Mouse (Mus musculus): ENCODE measurements around the gene Daam1. TPM values are rescaled to one million over a fixed set of nuclear protein-coding genes. Genes with fewer than 3 reads are reported as not detected.
A peak's percentile ranks its signal among the peaks of the same experiment; 100 is the strongest.

Gene Daam1
- total RNA-seq, 2 experiments from 2014 or later, result 86.0 to 97.4 TPM

- DNase-seq (ENCODE audit: extremely low spot score in 1 of 2, low spot score in 2 of 2), result peak in 1 of 2 experiments; percentile 39
- intact Hi-C loops (cut with DNase I), result no loop called here
These were observed 142.7 kb downstream of the Daam1 start for GRCm38 (mm10) chr12:71973577-71973976.

GRCm38 (mm10) chr12:71975626-71976025, 144.7 kb downstream of the Daam1 start:
- intact Hi-C loops (cut with DNase I), result loop anchor here (5.0 kb wide), 1 partner anchor 143 kb away; the partner anchor contains the start of gene Daam1
- DNase-seq (ENCODE audit: extremely low spot score in 1 of 2, low spot score in 2 of 2), result peak in 1 of 2 experiments; percentile 8

- no peak for DNase-seq (ENCODE audit: extremely low spot score in 1 of 2, low spot score in 2 of 2)
- intact Hi-C loops (cut with DNase I), result loop anchor here (5.0 kb wide), 1 partner anchor 144 kb away; the partner anchor contains the start of gene Daam1
These were observed 145.6 kb downstream of the Daam1 start for GRCm38 (mm10) chr12:71976361-71976960.

GRCm38 (mm10) chr12:71977364-71977763, 146.5 kb downstream of the Daam1 start:
- intact Hi-C loops (cut with DNase I), result loop anchor here (5.0 kb wide), 1 partner anchor 145 kb away; the partner anchor contains the start of gene Daam1
- no peak for DNase-seq (ENCODE audit: extremely low spot score in 1 of 2, low spot score in 2 of 2)

GRCm38 (mm10) chr12:71978513-71979352, 147.9 kb downstream of the Daam1 start:
- DNase-seq (ENCODE audit: extremely low spot score in 1 of 2, low spot score in 2 of 2), result peak in 1 of 2 experiments; percentile 11
- intact Hi-C loops (cut with DNase I), result loop anchor here (5.0 kb wide), 1 partner anchor 146 kb away; the partner anchor contains the start of gene Daam1

GRCm38 (mm10) chr12:71980166-71980565, 149.3 kb downstream of the Daam1 start:
- intact Hi-C loops (cut with DNase I), result no loop called here
- no peak for DNase-seq (ENCODE audit: extremely low spot score in 1 of 2, low spot score in 2 of 2)

- intact Hi-C loops (cut with DNase I), result no loop called here
- no peak for DNase-seq (ENCODE audit: extremely low spot score in 1 of 2, low spot score in 2 of 2)
These were observed 149.9 kb downstream of the Daam1 start for GRCm38 (mm10) chr12:71980746-71981145.

- intact Hi-C loops (cut with DNase I), result no loop called here
- DNase-seq (ENCODE audit: extremely low spot score in 1 of 2, low spot score in 2 of 2), result peak in 1 of 2 experiments; percentile 82
These were observed 150.4 kb downstream of the Daam1 start for GRCm38 (mm10) chr12:71981250-71981649.

- no peak for DNase-seq (ENCODE audit: extremely low spot score in 1 of 2, low spot score in 2 of 2)
- intact Hi-C loops (cut with DNase I), result no loop called here
These were observed 150.9 kb downstream of the Daam1 start for GRCm38 (mm10) chr12:71981791-71982190.

- no peak for DNase-seq (ENCODE audit: extremely low spot score in 1 of 2, low spot score in 2 of 2)
- intact Hi-C loops (cut with DNase I), result no loop called here
These were observed 152.3 kb downstream of the Daam1 start for GRCm38 (mm10) chr12:71983102-71983715.

GRCm38 (mm10) chr12:71987161-71987560, 156.3 kb downstream of the Daam1 start:
- DNase-seq (ENCODE audit: extremely low spot score in 1 of 2, low spot score in 2 of 2), result no peak
- intact Hi-C loops (cut with DNase I), result no loop called here

GRCm38 (mm10) chr12:71987885-71988284, 157.0 kb downstream of the Daam1 start:
- intact Hi-C loops (cut with DNase I), result no loop called here
- DNase-seq (ENCODE audit: extremely low spot score in 1 of 2, low spot score in 2 of 2), result no peak

GRCm38 (mm10) chr12:71989596-71989995, 158.7 kb downstream of the Daam1 start:
- no peak for DNase-seq (ENCODE audit: extremely low spot score in 1 of 2, low spot score in 2 of 2)
- intact Hi-C loops (cut with DNase I), result no loop called here

- no peak for DNase-seq (ENCODE audit: extremely low spot score in 1 of 2, low spot score in 2 of 2)
- intact Hi-C loops (cut with DNase I), result no loop called here
These were observed 161.8 kb downstream of the Daam1 start for GRCm38 (mm10) chr12:71992599-71993210.

- no peak for DNase-seq (ENCODE audit: extremely low spot score in 1 of 2, low spot score in 2 of 2)
- intact Hi-C loops (cut with DNase I), result no loop called here
These were observed 165.0 kb downstream of the Daam1 start for GRCm38 (mm10) chr12:71995831-71996230.

GRCm38 (mm10) chr12:71996920-71997319, 166.0 kb downstream of the Daam1 start:
- intact Hi-C loops (cut with DNase I), result no loop called here
- no peak for DNase-seq (ENCODE audit: extremely low spot score in 1 of 2, low spot score in 2 of 2)

GRCm38 (mm10) chr12:71997364-71997763, 166.5 kb downstream of the Daam1 start:
- intact Hi-C loops (cut with DNase I), result no loop called here
- no peak for DNase-seq (ENCODE audit: extremely low spot score in 1 of 2, low spot score in 2 of 2)

- intact Hi-C loops (cut with DNase I), result no loop called here
- DNase-seq (ENCODE audit: extremely low spot score in 1 of 2, low spot score in 2 of 2), result no peak
These were observed 167.8 kb downstream of the Daam1 start for GRCm38 (mm10) chr12:71998653-71999052.

GRCm38 (mm10) chr12:71999671-72000070, 168.8 kb downstream of the Daam1 start:
- no peak for DNase-seq (ENCODE audit: extremely low spot score in 1 of 2, low spot score in 2 of 2)
- intact Hi-C loops (cut with DNase I), result no loop called here

All from left cerebral cortex, postnatal 10 days (tissue).